Comparison of ENCODE assay signal across 12 mouse cellular contexts in genomic region chr10:127263631-127264030, GRCm38 (mm10). TPM values are rescaled to one million over a fixed set of nuclear protein-coding genes. Genes with fewer than 3 reads are reported as not detected.
A peak's percentile ranks its signal among the peaks of the same experiment; 100 is the strongest.
DNase-seq lines count a peak whose midpoint lies in the region; ATAC-seq and TF ChIP-seq lines count a peak whose summit lies in the region.
"Had no signal": no experiment of that assay in that cellular context is flagged by ENCODE, and none has a peak within 500 bp of the region (broad histone marks: within the 10 kb centered on the region; RNA-seq: fewer than 3 reads in every experiment).

No protein-coding gene starts in this region.

- H3K9me3 ChIP-seq in hindbrain, embryonic 12.5 days (replicated peaks), result no peaks in the 10 kb centered on the region
- H3K9me3 ChIP-seq in hindbrain, embryonic 11.5 days (ENCODE audit: control insufficient read depth, low read length), result no peaks in the 10 kb centered on the region
- H3K9me3 ChIP-seq in E14TG2a.4 (ENCODE audit: low read length), result no peaks in the 10 kb centered on the region
- no peaks in the 10 kb centered on the region for H3K9me3 ChIP-seq in hindbrain, postnatal 0 days (ENCODE audit: low read length)
- H3K9me3 ChIP-seq: heart, embryonic 12.5 days had no signal

- H3K4me3 ChIP-seq in hindbrain, embryonic 12.5 days, result 0 out of 2 replicates have a peak overlapping the region, but pooled peaks have one; percentile 53
- H3K4me3 ChIP-seq in hindbrain, embryonic 11.5 days (ENCODE audit: low read depth, low read length), result no peak overlapping the region
- peak overlapping the region; percentile 83 for H3K4me3 ChIP-seq in E14TG2a.4 (replicated peaks; ENCODE audit: low read length)
- peak overlapping the region; percentile 53 for H3K4me3 ChIP-seq in hindbrain, postnatal 0 days (ENCODE audit: low read length)

- ATAC-seq in hindbrain, embryonic 12.5 days (ENCODE audit: low FRiP score), result no peak
- no peak for ATAC-seq in hindbrain, embryonic 11.5 days (ENCODE audit: low FRiP score)
- ATAC-seq in hindbrain, postnatal 0 days, result no peak
- ATAC-seq in megakaryocyte-erythroid progenitor cell, adult 5-6 weeks (replicated peaks; ENCODE audit: low FRiP score, low TSS enrichment, poor library complexity, severe bottlenecking), result no peak
- ATAC-seq: intestine, postnatal 0 days had no signal

- peak overlapping the region; percentile 74 for H3K4me2 ChIP-seq in hindbrain, embryonic 12.5 days (replicated peaks)
- no peak overlapping the region for H3K4me2 ChIP-seq in hindbrain, embryonic 11.5 days (replicated peaks; ENCODE audit: low read depth, low read length)
- peak overlapping the region; percentile 73 for H3K4me2 ChIP-seq in hindbrain, postnatal 0 days (ENCODE audit: low read depth, low read length)

- peaks cover 14% of the 10 kb centered on the region for H3K27me3 ChIP-seq in hindbrain, embryonic 12.5 days
- no peaks in the 10 kb centered on the region for H3K27me3 ChIP-seq in hindbrain, embryonic 11.5 days (ENCODE audit: control insufficient read depth, insufficient read depth, low read length)
- H3K27me3 ChIP-seq in E14TG2a.4 (ENCODE audit: insufficient read depth, low read length), result no peaks in the 10 kb centered on the region
- H3K27me3 ChIP-seq in hindbrain, postnatal 0 days (ENCODE audit: insufficient read depth, low read length), result no peaks in the 10 kb centered on the region

- no peak for TF ChIP-seq CTCF in E14TG2a.4 (conservative IDR thresholded peaks at IDR 0.05; ENCODE audit: low read length)
- TF ChIP-seq CTCF in hindbrain, postnatal 0 days (IDR thresholded peaks at IDR 0.05; ENCODE audit: low read depth), result no peak

- H3K36me3 ChIP-seq in hindbrain, embryonic 12.5 days, result peaks cover 3% of the 10 kb centered on the region
- no peaks in the 10 kb centered on the region for H3K36me3 ChIP-seq in hindbrain, embryonic 11.5 days (ENCODE audit: control insufficient read depth, insufficient read depth, low read length)
- peaks cover 40% of the 10 kb centered on the region for H3K36me3 ChIP-seq in E14TG2a.4 (ENCODE audit: insufficient read depth, low read length)
- H3K36me3 ChIP-seq in hindbrain, postnatal 0 days (ENCODE audit: insufficient read depth, low read length), result peaks cover 7% of the 10 kb centered on the region; the same call in 1 of the 2 replicates

- peak overlapping the region; percentile 84; the same call in 1 of the 2 replicates for H3K9ac ChIP-seq in hindbrain, embryonic 12.5 days
- no peak overlapping the region for H3K9ac ChIP-seq in hindbrain, embryonic 11.5 days (ENCODE audit: low read depth, low read length)
- H3K9ac ChIP-seq in hindbrain, postnatal 0 days (replicated peaks; ENCODE audit: low read length), result peak overlapping the region; percentile 85; the same call in 1 of the 2 replicates

- WGBS in hindbrain, embryonic 12.5 days, result 30% methylated on average over 3 of the region's 3 CpGs
- WGBS in hindbrain, embryonic 11.5 days, result 37% methylated on average over 3 of the region's 3 CpGs
- 31% methylated on average over 3 of the region's 3 CpGs for WGBS in hindbrain, postnatal 0 days

- peaks cover 56% of the 10 kb centered on the region for H3K4me1 ChIP-seq in hindbrain, embryonic 12.5 days
- H3K4me1 ChIP-seq in hindbrain, embryonic 11.5 days (replicated peaks; ENCODE audit: control insufficient read depth, insufficient read depth, low read length), result peaks cover 7% of the 10 kb centered on the region; the same call in 1 of the 2 replicates
- H3K4me1 ChIP-seq in E14TG2a.4 (replicated peaks; ENCODE audit: low read depth, low read length), result peaks cover 92% of the 10 kb centered on the region
- H3K4me1 ChIP-seq in hindbrain, postnatal 0 days (ENCODE audit: insufficient read depth, low read length), result peaks cover 24% of the 10 kb centered on the region; the same call in 1 of the 2 replicates

- DNase-seq in hindbrain, embryonic 11.5 days (ENCODE audit: low spot score), result no peak
- peak; percentile 68 for DNase-seq in ES-CJ7 (ENCODE audit: low read depth, low spot score)
- DNase-seq in hindbrain, postnatal 0 days (ENCODE audit: low spot score), result no peak
- DNase-seq in embryo, embryonic 9.5 days (ENCODE audit: extremely low spot score), result no peak
- no peak for DNase-seq in frontal cortex, postnatal 14 days (ENCODE audit: low spot score in 2 of 2)
- DNase-seq: lung, postnatal 36 days had no signal

- peak overlapping the region; percentile 89; the same call in 1 of the 2 replicates for H3K27ac ChIP-seq in hindbrain, embryonic 12.5 days
- no peak overlapping the region for H3K27ac ChIP-seq in hindbrain, embryonic 11.5 days (ENCODE audit: low read depth, low read length)
- peak overlapping the region; percentile 93 for H3K27ac ChIP-seq in hindbrain, postnatal 0 days
- H3K27ac ChIP-seq: gastrocnemius, adult 2 months had no signal

RNA-seq across cellular contexts. Expression of gene Kif5a, which starts 0.5 kb away (rescaled TPM):
- 70.0 and 76.6 TPM in 2 replicates for polyA plus RNA-seq in hindbrain, embryonic 12.5 days (2016; fragmentation: Nextera tagmentation; extraction: Ambion mirVana)
- polyA plus RNA-seq in hindbrain, embryonic 11.5 days (2014; fragmentation: Nextera tagmentation; extraction: Ambion mirVana), result 41.4 and 42.2 TPM in 2 replicates
- 231 and 249 TPM in 2 replicates for total RNA-seq in hindbrain, postnatal 0 days (2014; rRNA removed)
- 98.4 and 103 TPM in 2 replicates for polyA plus RNA-seq in hindbrain, postnatal 0 days (2015; fragmentation: Nextera tagmentation; extraction: Ambion mirVana)
- not detected in 2 replicates for total RNA-seq in megakaryocyte-erythroid progenitor cell, adult 5-6 weeks (2014; fragmentation: Nextera tagmentation)
- 0.14 and 0.23 TPM in 2 replicates for total RNA-seq in megakaryocyte-erythroid progenitor cell, adult 5-6 weeks (2017)

RNA-seq across cellular contexts. Expression of gene Dctn2, which starts 2.5 kb away (rescaled TPM):
- polyA plus RNA-seq in hindbrain, embryonic 12.5 days (2016; fragmentation: Nextera tagmentation; extraction: Ambion mirVana), result 234 and 240 TPM in 2 replicates
- polyA plus RNA-seq in hindbrain, embryonic 11.5 days (2014; fragmentation: Nextera tagmentation; extraction: Ambion mirVana), result 210 and 214 TPM in 2 replicates
- total RNA-seq in hindbrain, postnatal 0 days (2014; rRNA removed), result 314 and 348 TPM in 2 replicates
- polyA plus RNA-seq in hindbrain, postnatal 0 days (2015; fragmentation: Nextera tagmentation; extraction: Ambion mirVana), result 319 and 323 TPM in 2 replicates
- total RNA-seq in megakaryocyte-erythroid progenitor cell, adult 5-6 weeks (2014; fragmentation: Nextera tagmentation), result 100 and 123 TPM in 2 replicates
- 106 and 124 TPM in 2 replicates for total RNA-seq in megakaryocyte-erythroid progenitor cell, adult 5-6 weeks (2017)

RNA-seq across cellular contexts. Expression of gene Mbd6, which starts 25.2 kb away (rescaled TPM):
- 17.9 and 19.8 TPM in 2 replicates for polyA plus RNA-seq in hindbrain, embryonic 12.5 days (2016; fragmentation: Nextera tagmentation; extraction: Ambion mirVana)
- polyA plus RNA-seq in hindbrain, embryonic 11.5 days (2014; fragmentation: Nextera tagmentation; extraction: Ambion mirVana), result 14.2 and 17.5 TPM in 2 replicates
- 8.1 and 11.2 TPM in 2 replicates for total RNA-seq in hindbrain, postnatal 0 days (2014; rRNA removed)
- 8.3 and 11.5 TPM in 2 replicates for polyA plus RNA-seq in hindbrain, postnatal 0 days (2015; fragmentation: Nextera tagmentation; extraction: Ambion mirVana)
- 42.8 and 72.8 TPM in 2 replicates for total RNA-seq in megakaryocyte-erythroid progenitor cell, adult 5-6 weeks (2014; fragmentation: Nextera tagmentation)
- 2.7 and 3.8 TPM in 2 replicates for total RNA-seq in megakaryocyte-erythroid progenitor cell, adult 5-6 weeks (2017)

RNA-seq across cellular contexts. Expression of gene Mars, which starts 48.0 kb away (rescaled TPM):
- 142 and 152 TPM in 2 replicates for polyA plus RNA-seq in hindbrain, embryonic 12.5 days (2016; fragmentation: Nextera tagmentation; extraction: Ambion mirVana)
- 173 and 179 TPM in 2 replicates for polyA plus RNA-seq in hindbrain, embryonic 11.5 days (2014; fragmentation: Nextera tagmentation; extraction: Ambion mirVana)
- 74.4 and 90.4 TPM in 2 replicates for total RNA-seq in hindbrain, postnatal 0 days (2014; rRNA removed)
- polyA plus RNA-seq in hindbrain, postnatal 0 days (2015; fragmentation: Nextera tagmentation; extraction: Ambion mirVana), result 104 TPM in 2 replicates
- 135 and 140 TPM in 2 replicates for total RNA-seq in megakaryocyte-erythroid progenitor cell, adult 5-6 weeks (2014; fragmentation: Nextera tagmentation)
- 213 and 264 TPM in 2 replicates for total RNA-seq in megakaryocyte-erythroid progenitor cell, adult 5-6 weeks (2017)

RNA-seq across cellular contexts. Expression of gene Pip4k2c, which starts 52.2 kb away (rescaled TPM):
- polyA plus RNA-seq in hindbrain, embryonic 12.5 days (2016; fragmentation: Nextera tagmentation; extraction: Ambion mirVana), result 23.2 and 24.9 TPM in 2 replicates
- 11.8 and 12.9 TPM in 2 replicates for polyA plus RNA-seq in hindbrain, embryonic 11.5 days (2014; fragmentation: Nextera tagmentation; extraction: Ambion mirVana)
- 18.3 and 22.8 TPM in 2 replicates for total RNA-seq in hindbrain, postnatal 0 days (2014; rRNA removed)
- 19.9 and 20.2 TPM in 2 replicates for polyA plus RNA-seq in hindbrain, postnatal 0 days (2015; fragmentation: Nextera tagmentation; extraction: Ambion mirVana)
- 58.6 and 59.9 TPM in 2 replicates for total RNA-seq in megakaryocyte-erythroid progenitor cell, adult 5-6 weeks (2014; fragmentation: Nextera tagmentation)
- total RNA-seq in megakaryocyte-erythroid progenitor cell, adult 5-6 weeks (2017), result 28.0 and 35.3 TPM in 2 replicates
